Mouse (Mus musculus) T-helper 2 cell (primary cell): ENCODE results near the gene Pde4b.

Source experiments
- in situ Hi-C: fragments of 300-600 bp; cut with MboI, MseI; formaldehyde crosslinking; loops from one replicate; pipeline ENCODE4 v1.15.1; 2025; ENCODE audit warnings: high pct_unique_total_duplicates

Pde4b gene

DNA sequence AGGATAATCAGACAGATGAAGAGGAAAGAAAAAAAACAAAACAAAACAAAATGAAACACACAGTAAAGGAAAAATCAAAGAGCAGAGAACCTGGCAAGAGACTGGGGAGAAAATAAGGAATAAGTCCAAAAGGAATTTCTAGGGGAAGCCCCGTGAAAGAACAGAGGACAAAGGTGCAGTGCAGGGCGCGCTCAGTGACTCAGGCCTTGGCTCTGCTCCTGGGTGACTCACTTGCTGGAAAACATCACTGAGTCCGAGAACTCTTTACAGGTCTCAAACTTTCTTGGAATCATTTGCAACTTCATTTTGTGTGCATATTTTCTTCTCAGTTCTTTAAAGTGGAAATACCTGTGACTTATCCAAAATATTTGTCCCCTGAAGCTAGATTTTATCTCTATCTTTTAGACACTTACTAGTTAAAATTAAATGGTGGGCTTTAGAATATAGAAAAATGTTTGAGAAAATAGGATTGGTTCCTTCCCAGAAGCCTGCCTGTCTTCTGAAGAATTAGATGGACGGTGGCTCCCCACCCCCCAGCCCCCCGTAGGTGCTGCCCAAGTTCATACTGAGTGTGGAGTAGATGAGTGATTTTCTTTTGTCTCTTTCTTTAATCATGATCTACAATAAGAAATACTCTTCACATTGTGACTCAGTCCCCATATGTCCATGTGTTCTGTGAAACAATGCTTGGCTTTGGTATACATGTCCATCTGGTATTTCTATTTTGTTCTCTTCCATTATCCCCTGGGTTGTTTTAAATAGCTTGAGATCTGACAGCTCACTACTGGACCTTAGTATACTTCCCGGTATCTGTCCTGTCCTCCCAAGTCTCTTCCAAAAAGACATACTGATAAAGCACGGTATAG, 446.1 kb downstream of the Pde4b start:
- in situ Hi-C loops = no loop called here

DNA sequence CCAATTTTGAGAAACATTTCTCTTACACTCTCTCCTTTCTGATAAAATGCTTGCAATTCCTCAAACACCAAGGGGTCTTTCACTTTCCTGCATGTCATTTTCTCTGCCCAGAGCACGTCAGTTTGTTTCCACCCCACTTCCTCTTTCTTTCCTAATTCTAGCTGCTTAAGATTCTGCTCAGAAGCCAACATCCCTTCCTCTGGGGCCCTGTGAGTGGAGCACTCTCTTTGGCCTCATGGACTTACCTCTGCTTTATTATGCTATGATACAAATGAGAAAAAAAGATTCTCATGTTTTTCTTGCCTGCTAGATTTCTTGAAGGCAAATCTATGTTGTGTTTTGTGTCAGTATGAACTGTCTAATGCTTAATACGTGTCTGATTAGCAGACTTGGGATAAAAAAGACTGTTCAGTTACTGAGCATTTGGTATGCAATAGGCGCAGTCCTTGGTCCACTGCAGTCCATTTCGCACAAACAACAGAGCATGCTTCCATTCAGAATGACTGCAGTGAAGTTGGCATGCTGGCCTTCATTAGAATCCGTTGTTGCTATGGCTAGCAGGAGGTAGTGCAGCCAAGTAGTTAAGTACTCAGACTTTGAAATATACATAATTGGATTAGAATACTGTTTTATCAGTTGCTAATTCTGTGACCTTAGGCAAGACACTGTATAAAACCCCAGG, 446.8 kb downstream of the Pde4b start:
- in situ Hi-C loops = no loop called here

DNA sequence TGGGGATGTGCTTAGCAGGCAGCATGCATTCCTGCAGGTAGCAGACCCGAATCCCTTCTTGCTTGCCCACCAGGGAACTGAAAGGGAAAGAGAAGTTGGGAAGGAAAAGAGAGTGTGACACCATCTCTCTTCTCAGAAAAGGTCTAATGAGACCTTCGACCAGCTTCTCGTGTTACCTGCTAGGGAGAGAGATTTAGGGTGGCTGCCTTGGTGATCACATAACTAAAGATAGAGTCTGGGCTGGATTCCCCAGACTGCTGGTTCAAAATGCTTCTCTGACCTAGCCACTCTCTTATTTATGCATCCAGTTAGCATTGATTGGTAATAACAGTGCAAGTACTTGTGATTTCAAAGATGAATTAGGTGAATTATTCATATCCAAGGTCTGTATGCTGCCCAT, 448.5 kb downstream of the Pde4b start:
- in situ Hi-C loops = no loop called here

DNA sequence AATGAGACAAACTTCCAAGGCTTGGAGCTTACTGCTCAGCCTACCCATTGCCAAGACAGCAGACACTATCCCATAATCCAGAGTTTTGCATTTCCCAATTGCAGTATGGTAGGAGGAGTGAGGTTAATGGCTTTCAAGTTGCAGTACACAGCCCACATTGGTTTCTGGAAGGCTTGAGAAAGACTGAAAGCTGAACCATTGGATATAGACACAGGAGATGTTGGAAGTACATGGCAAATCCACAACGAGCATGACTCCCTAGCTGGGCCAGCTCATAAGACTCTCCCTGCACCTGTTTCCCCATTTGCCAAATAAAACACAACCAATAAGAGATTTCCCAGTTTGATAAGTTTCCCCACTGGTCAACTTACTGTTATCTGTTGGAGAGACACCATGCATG, 450.9 kb downstream of the Pde4b start:
- in situ Hi-C loops = no loop called here

DNA sequence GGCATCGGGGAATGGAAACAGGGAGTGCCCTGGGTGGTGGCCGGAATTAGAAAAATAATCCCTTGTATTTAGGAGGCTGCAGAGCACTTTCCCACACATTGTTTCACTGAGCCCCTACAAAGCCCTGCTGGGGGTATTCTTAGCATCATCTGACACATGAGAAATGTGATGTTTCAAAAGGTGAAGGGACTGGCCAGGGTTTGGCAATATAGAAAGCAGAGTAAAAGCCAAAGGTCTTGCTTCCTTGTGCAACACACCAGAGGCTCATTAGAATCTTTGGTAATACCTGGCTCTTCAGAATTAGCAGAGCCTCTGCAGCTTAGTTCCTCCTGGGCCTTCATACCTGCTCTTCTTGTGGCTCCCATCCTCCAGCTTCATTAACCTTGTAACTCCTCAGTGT, 451.4 kb downstream of the Pde4b start:
- in situ Hi-C loops = no loop called here

DNA sequence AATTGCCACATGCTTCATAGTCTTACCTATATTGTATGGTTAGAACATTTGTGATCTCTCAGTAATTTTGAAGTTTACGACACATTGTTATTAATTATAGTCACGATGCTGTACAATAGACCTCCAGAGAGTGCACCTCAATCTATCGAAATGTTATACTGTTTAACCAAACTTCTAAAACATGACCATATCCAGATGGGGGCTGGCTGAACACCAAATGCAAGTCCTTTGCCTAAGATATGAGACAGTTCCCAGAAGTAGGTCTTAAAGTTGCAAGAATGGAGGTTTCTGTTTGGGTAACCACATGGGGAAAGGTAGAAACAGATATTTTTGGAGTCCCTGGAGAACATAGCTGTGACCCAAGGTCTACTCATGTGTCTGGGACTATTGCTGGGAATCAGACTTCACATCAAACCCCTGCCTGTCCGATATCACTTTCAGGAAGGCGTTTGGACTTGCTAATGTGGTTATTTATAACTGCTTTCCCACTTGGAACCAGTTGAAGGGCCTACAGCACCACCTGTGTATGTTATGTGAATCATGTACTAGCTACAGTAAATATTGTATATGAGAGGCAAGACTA, 452.3 kb downstream of the Pde4b start:
- in situ Hi-C loops = no loop called here

DNA sequence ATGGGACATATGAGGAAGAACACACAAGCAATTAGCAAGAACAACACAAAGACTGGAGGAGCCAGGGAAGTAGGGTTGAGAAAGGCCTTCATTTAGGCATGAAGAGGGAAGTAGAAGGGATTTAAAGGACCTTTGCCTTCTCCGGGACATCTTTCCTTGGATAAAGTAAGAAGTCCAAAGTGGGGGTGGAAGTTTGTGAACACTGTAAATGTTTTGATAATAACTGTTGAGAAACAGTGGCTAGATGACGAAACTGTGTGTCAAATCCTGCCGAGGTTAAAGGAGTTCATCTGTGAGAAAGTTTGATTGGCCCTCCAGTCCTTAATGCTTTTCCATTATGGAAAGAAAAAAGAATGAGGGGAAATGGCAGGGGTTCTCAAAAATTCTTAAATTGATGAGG, 455.6 kb downstream of the Pde4b start:
- in situ Hi-C loops = no loop called here

DNA sequence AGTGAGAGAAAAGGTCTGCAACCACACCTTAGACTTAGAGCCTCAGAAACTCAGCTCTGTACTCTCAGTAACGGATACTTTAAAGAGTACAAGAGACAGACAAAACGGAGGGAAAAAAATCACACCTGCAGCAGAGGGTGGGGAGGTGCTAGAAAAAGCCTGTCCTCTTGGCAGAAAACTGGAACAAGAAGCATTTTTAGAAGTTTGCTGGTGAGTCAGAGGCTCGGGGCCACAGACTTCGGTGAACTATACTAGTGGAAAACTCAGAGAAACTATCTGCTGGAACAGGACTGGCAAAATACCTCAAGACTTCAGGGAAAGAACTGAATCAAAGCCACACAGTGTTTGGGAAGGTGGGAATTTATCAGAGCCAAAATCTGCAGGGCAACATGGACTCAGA, 457.9 kb downstream of the Pde4b start:
- in situ Hi-C loops = no loop called here

DNA sequence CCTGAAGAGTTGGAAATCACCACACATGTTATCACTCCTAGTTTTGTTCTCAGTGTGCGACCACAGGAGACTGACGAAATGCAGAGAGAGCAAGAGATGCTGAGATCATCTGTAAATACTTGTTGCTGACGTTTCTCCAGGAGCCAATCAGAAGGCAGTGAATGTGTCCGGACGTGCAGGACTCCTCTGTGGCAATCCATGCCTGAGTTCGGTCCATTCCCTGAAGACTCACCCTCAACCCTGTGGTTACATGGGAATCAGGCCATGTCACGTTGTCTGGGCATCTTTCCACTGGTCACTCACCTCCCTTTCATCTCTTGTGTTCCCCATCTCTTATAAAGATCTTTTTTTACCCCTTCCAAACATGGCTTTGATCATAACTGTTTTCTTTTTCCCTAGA, 468.2 kb downstream of the Pde4b start:
- in situ Hi-C loops = no loop called here

DNA sequence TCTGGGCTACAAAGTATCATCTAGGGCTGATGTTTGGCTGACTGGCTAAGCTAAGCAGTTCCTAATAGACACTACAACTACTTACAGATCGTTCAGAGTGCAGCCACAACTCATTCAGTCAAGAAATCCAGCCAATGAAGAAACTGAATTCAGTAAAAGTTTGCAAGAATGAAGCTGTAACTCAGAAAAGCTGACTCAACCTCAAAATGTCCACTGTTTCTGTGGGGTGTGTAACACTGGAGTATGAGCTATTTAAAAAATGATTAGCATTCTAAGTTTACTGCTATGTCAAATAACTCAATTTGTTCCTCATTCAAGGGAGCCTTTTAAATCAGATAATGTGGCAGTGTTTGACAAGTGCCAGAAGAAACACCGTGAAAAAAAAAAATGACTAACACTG, 469.7 kb downstream of the Pde4b start:
- in situ Hi-C loops = no loop called here

DNA sequence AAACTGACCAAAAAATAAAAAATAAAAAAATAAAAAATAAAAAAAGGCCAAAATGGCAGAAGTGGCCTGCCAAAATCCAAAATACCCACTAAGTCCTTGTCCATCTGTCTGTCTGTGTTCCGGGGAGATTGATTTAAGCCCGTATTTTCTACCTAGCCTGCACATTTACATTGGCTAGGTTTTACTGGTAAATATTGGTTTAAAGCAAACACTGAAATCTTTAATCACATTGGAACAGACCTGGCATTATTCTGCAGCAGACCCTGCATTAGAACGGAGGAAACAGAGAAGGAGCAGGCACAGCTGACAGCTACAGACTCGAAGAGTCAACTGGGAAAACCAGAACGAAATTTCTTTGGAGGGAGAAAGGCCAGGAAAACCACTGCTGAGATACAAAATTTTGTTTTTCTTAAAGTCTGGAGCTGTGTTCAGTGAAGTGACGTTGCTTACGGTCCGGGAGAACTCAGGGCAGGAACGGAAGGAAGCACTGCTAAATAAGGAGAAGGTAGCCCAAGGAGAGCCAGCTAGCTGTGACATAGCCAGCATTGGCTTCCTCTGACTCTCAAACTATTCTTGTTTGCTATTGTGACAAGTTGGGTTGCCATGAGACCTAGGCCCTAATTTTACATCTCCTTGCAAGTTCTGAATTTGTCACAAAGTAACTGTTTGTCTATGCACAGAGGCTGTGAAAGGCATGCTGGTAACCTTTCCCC, 470.3 kb downstream of the Pde4b start:
- in situ Hi-C loops = no loop called here

DNA sequence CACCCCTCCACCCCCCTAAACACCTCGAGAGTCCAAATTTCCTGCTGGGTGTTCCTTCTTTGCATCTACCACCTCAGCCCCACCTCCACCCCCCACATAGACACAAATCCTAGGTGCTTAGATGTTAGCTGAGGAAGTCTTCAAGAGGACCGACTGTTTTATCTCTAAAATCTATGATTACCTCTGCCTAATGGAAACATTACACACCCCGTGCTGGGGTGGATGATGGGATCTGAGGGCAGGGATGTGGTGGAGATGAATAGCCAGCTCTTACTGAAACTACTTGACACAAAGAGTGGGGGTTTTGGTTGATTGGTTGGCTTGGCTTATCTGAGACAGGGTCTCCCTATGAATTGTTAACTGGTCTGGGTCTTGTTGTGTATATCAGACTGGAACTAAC, 471.0 kb downstream of the Pde4b start:
- in situ Hi-C loops = no loop called here

DNA sequence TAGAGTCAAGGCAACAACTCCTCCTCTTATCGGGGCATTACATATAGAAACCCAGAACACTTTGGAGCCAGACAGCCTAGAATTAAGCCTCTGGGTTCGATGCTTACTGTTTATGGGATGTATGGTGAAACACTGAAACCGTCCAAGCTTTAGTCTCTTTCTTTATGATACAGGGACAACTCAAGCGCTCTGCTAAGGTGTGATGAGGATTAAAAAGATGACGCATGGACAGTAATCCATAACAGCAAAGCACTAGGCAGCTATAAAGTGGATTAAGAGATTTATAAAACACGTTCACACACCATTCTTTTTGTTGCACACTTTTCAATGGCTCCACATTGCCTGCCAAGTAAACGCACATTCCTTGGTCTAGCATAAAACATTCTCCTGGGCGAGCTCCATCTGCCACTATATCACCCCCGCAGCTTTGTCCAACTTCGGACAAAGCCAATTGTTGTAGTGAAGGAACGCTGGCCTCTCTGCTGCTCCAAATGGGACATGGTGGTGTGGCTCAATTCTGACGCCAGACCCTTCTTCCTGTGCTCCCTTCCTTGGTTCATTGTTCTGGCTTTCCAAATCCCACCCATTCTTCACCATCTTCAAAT, 473.4 kb downstream of the Pde4b start:
- in situ Hi-C loops = loop anchor here (5.0 kb wide), 1 partner anchor 323 kb away; no protein-coding TSS in a partner anchor

DNA sequence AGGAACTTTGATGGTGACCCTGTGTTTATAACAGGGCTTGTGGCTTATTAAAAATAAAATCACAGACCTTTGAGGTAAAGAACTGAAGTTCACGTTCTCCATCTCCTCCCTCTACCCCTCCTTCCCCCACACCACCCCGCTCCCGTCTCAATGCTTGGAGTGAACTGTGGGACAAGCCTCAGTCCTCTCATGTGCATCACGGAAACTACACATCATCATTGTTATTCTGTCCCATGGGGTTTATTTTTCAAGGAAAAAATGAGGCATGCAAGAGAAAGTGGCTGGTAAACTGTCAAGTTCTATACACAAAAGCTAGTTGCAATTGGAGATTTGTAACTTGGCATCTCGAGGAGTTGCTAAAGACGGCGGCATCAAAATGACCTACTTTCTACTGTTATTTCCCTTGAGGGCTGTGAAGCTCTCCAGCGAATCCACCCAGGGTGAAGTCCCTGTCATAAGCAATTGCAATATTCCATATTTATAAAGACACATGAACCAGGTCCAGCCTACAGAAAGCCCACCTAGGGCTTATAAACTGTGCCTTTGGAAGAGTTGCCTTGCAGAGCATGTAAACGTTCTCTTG, 476.0 kb downstream of the Pde4b start:
- in situ Hi-C loops = loop anchor here (5.0 kb wide), 1 partner anchor 326 kb away; no protein-coding TSS in a partner anchor

DNA sequence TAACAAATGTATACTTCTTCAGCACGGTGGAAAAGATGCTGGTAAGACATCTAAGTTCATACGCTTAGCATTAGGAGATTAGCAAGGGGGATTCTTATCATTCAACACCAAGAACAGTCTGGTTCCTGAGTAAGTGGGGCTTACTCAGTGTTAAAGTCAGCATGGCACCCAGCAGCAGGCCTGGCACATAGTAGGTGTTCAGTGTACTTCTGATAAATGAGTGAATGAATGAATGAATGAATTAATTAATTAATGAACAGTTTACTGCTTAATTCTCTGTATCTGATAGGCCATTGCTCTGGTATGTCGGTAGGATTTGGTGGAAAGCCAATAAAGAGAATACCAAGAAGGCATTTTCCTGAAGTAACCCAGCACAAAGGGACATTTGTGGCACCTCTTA, 476.9 kb downstream of the Pde4b start:
- in situ Hi-C loops = loop anchor here (5.0 kb wide), 1 partner anchor 327 kb away; no protein-coding TSS in a partner anchor

DNA sequence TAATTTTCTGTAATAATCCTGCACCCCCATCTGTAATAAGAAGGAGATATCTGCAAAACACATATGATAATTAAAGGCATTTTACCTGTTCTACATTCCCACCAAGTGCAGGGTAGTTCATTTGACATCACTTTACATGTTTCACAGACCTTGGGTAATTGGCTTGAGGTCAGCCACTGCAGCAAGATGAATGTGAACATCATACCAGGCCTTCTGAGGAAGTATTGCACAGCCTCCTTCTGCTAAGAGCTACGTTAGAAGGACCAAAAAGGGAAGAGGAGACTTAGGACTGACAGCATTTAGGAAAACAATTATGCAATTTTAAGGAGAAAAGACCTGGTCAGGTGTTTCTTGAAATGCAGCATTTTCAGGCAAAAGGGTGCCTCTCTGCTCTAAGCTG, 479.1 kb downstream of the Pde4b start:
- in situ Hi-C loops = loop anchor here (5.0 kb wide), 3 partner anchors 46 to 86 kb away; no protein-coding TSS in a partner anchor

DNA sequence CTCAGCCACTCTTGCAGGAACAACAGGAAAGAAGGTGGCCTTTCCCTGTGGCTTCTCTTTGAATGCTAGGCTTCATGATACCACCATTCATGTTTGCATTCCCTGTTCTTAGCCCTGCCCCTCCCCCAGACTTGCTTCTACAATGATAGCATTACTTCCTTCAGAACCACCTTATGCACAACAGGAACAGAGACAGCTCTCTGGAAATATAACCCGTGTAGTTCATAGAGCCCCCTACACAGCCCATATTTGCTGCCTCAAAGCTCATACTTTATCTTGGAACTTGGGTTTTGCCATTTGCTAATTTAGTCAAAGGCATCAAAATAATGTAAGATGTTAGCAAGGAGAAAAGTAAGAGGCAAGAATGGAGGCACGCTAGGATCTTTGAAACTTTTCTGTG, 479.8 kb downstream of the Pde4b start:
- in situ Hi-C loops = loop anchor here (5.0 kb wide), 3 partner anchors 45 to 85 kb away; no protein-coding TSS in a partner anchor

DNA sequence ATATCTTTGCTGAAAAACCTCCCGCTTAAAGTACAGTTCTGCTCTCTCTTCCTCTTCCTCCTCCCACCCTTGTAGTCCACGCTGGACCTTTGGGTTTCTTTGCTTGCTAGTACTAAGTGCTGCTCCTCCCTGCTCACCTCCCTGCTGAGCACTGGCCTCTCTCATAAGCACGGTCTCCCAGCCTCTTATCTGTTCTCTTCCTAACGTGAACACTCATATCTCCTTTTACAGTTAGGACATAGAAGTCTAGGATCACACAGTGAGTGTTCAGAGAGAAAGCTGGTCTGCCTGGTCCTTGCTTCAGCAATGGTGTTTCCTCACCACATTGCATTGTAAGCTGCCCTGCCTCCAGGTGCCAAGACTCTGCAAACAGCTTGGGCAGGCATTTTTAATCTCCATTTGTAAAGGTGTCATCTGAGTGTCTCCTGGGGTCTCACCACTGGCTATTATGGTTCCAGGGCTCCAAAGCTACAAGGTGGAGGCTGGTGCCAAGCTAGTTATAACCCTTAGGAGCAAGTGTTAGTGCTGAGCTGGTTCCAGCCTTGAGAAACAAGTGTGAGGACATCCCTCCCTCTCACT, 480.4 kb downstream of the Pde4b start:
- in situ Hi-C loops = loop anchor here (5.0 kb wide), 3 partner anchors 45 to 85 kb away; no protein-coding TSS in a partner anchor

DNA sequence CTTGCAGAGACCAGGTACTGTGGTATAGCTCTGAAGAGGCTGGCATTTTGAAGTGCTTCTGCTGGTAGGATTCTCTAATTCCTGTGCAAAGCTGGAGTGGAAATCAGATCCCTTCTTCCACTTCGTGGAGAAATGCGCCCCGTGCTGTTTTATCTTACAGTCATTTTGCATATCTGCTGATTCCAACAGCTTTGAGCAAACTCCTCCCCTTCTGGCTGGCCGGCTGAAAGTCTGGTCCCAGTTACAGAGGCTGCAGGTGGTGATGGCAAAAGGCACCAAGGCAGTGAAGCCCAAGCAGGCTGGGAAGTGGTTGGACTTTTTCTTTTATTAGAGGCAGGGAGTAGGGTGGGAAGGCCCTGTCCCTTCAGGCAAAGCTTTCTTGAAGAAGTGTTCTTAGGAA, 481.2 kb downstream of the Pde4b start:
- in situ Hi-C loops = loop anchor here (5.0 kb wide), 3 partner anchors 44 to 84 kb away; no protein-coding TSS in a partner anchor

DNA sequence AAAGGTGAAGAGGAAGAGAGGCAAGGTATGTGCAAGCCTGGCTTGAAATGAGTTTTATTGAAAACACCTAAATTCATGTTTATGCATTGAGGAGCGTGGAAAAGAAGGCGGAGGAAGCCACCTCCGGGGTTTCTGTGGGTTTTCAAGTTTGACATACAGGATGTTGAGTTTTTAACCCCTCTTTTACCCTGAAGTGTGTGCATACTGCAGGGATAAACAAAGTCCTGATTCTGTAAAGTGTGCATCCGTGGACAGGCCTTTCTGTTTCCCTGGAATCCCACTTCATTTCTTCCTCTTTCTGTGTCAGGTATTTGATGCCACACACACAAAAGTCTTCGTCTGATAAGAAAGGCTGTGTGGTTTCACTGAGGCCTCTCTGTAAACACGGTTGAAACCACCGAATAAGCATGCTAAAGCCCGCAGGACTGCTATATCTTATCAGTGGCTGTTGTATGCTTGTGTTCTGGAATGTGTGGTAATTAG, 481.8 kb downstream of the Pde4b start:
- in situ Hi-C loops = loop anchor here (5.0 kb wide), 3 partner anchors 43 to 83 kb away; no protein-coding TSS in a partner anchor
